Mouse (Mus musculus) retina, postnatal 1 day (tissue): ENCODE data around the gene Kif16b.

ENCODE experiments used
- DNase-seq: peaks from one replicate; pipeline ENCODE4 v3.0.0-alpha.2; 2012

Gene Kif16b

GRCm38 (mm10) chr2:142900862-142901805, at the start of gene Kif16b:
Gene Kif16b (minus strand): TSS chr2:142901531.
- DNase-seq: peak; percentile 93

GRCm38 (mm10) chr2:142940899-142941642, 39.7 kb upstream of the Kif16b start:
- peak; percentile 37 for DNase-seq

GRCm38 (mm10) chr2:142930445-142930844, 29.1 kb upstream of the Kif16b start:
- no peak for DNase-seq

- DNase-seq: no peak
Measured at GRCm38 (mm10) chr2:142929226-142930112, 28.1 kb upstream of the Kif16b start.

- DNase-seq: no peak
Measured at GRCm38 (mm10) chr2:142910808-142911388, 9.6 kb upstream of the Kif16b start.

- peak; percentile 33 for DNase-seq
Measured at GRCm38 (mm10) chr2:142909213-142909612, 7.9 kb upstream of the Kif16b start.

GRCm38 (mm10) chr2:142907056-142907455, 5.7 kb upstream of the Kif16b start:
- no peak for DNase-seq

GRCm38 (mm10) chr2:142902905-142903895, 1.9 kb upstream of the Kif16b start:
- DNase-seq: peak; percentile 96

- no peak for DNase-seq
Measured at GRCm38 (mm10) chr2:142900120-142900861, 1.0 kb downstream of the Kif16b start.

GRCm38 (mm10) chr2:142893780-142894179, 7.6 kb downstream of the Kif16b start:
- DNase-seq: no peak

GRCm38 (mm10) chr2:142891283-142891682, 10.0 kb downstream of the Kif16b start:
- no peak for DNase-seq

GRCm38 (mm10) chr2:142884456-142884855, 16.9 kb downstream of the Kif16b start:
- DNase-seq: no peak

- DNase-seq: no peak
Measured at GRCm38 (mm10) chr2:142883625-142883994, 17.7 kb downstream of the Kif16b start.

GRCm38 (mm10) chr2:142882871-142883624, 18.3 kb downstream of the Kif16b start:
- peak; percentile 52 for DNase-seq

GRCm38 (mm10) chr2:142882466-142882865, 18.9 kb downstream of the Kif16b start:
- peak; percentile 47 for DNase-seq

GRCm38 (mm10) chr2:142881177-142881576, 20.2 kb downstream of the Kif16b start:
- DNase-seq: no peak

- DNase-seq: no peak
Measured at GRCm38 (mm10) chr2:142879257-142879818, 22.0 kb downstream of the Kif16b start.

- DNase-seq: no peak
Measured at GRCm38 (mm10) chr2:142876636-142877035, 24.7 kb downstream of the Kif16b start.

GRCm38 (mm10) chr2:142875936-142876335, 25.4 kb downstream of the Kif16b start:
- DNase-seq: peak; percentile 69
